Mouse (Mus musculus) ES-E14 (cell line): ENCODE measurements around the gene Hist2h2be. TPM values are rescaled to one million over a fixed set of nuclear protein-coding genes. Genes with fewer than 3 reads are reported as not detected.

Source experiments
- DNase-seq: peaks from one replicate; pipeline ENCODE4 v3.0.0-alpha.2; 2013; ENCODE audit warnings: low read depth, low spot score
- H3K27ac ChIP-seq: 2 replicates; pipeline ENCODE4 v1.5.1; 2012; ENCODE audit warnings: low read depth, mild to moderate bottlenecking, low read length, moderate library complexity, mixed read lengths; ENCODE audit not compliant: poor library complexity, insufficient read depth, severe bottlenecking
- H3K36me3 ChIP-seq: 2 replicates; pipeline ENCODE4 v1.6.1; 2012; ENCODE audit warnings: mild to moderate bottlenecking, low read length, moderate library complexity, mixed read lengths; ENCODE audit not compliant: control insufficient read depth, poor library complexity, insufficient read depth, severe bottlenecking
- H3K4me1 ChIP-seq, 2 experiments: fragments of 150-350 bp in 1 of 2; sonication (generic) in 1 of 2; 2 replicates each; pipeline ENCODE4 v1.6.1; 2012; ENCODE audit warnings: low read length in 2 of 2, mild to moderate bottlenecking in 1 of 2, mixed read lengths in 1 of 2; ENCODE audit not compliant: control insufficient read depth in 2 of 2, insufficient read depth in 2 of 2, poor library complexity in 1 of 2
- H3K4me3 ChIP-seq, 2 experiments: fragments of 150-350 bp in 1 of 2; sonication (generic) in 1 of 2; 2 replicates each; pipeline ENCODE4 v1.5.1; 2012; ENCODE audit warnings: low read length in 2 of 2, low read depth in 1 of 2, mild to moderate bottlenecking in 1 of 2, mixed read lengths in 1 of 2; ENCODE audit not compliant: insufficient read depth in 1 of 2, poor library complexity in 1 of 2, severe bottlenecking in 1 of 2
- H3K9ac ChIP-seq: 2 replicates; pipeline ENCODE4 v1.6.1; 2012; ENCODE audit warnings: low read depth, mild to moderate bottlenecking, low read length, mixed read lengths; ENCODE audit not compliant: poor library complexity, insufficient read depth, severe bottlenecking
- H3K9me3 ChIP-seq: fragments of 150-350 bp; sonication (generic); 2 replicates; pipeline ENCODE4 v1.6.1; 2012; ENCODE audit warnings: low read depth, mild to moderate bottlenecking, low read length; ENCODE audit not compliant: control insufficient read depth, insufficient read depth
- CHD2 ChIP-seq: IDR thresholded peaks from 2 replicates; pipeline ENCODE4 v1.6.1; 2014; ENCODE audit warnings: mild to moderate bottlenecking, low read depth, low read length, inconsistent platforms
- HCFC1 ChIP-seq: IDR thresholded peaks from 2 replicates; pipeline ENCODE4 v1.6.1; 2012; ENCODE audit warnings: low read length, inconsistent platforms, borderline replicate concordance; ENCODE audit not compliant: insufficient read depth
- MAFK ChIP-seq: IDR thresholded peaks from 2 replicates; pipeline ENCODE4 v1.6.1; 2014; ENCODE audit warnings: mild to moderate bottlenecking, low read depth, low read length, inconsistent platforms; ENCODE audit not compliant: insufficient read depth
- ZC3H11A ChIP-seq: IDR thresholded peaks from 2 replicates; pipeline ENCODE4 v1.6.1; 2012; ENCODE audit warnings: low read depth, mild to moderate bottlenecking, inconsistent platforms, low read length, borderline replicate concordance
- ZNF384 ChIP-seq: IDR thresholded peaks from 2 replicates; pipeline ENCODE4 v1.6.1; 2012; ENCODE audit warnings: low read depth, low read length, inconsistent platforms
- in situ Hi-C, 2 experiments: fragments of 600-800 bp; cut with MboI; formaldehyde crosslinking; loops; one replicate each; pipeline ENCODE4 v1.15.1; 2025; ENCODE audit warnings: low sequenced_read_pairs in 2 of 2, inconsistent platforms in 1 of 2; ENCODE audit not compliant: unreplicated experiment in 2 of 2
- total RNA-seq: library from RNA; depleted of rRNA; stranded (reverse); fragments of 300-350 nt; gene quantifications from 2 replicates; pipeline ENCODE4 v1.2.3, GENCODE M21; 2012

Gene Hist2h2be
- total RNA-seq, 1 experiment = 0.80 TPM

DNA sequence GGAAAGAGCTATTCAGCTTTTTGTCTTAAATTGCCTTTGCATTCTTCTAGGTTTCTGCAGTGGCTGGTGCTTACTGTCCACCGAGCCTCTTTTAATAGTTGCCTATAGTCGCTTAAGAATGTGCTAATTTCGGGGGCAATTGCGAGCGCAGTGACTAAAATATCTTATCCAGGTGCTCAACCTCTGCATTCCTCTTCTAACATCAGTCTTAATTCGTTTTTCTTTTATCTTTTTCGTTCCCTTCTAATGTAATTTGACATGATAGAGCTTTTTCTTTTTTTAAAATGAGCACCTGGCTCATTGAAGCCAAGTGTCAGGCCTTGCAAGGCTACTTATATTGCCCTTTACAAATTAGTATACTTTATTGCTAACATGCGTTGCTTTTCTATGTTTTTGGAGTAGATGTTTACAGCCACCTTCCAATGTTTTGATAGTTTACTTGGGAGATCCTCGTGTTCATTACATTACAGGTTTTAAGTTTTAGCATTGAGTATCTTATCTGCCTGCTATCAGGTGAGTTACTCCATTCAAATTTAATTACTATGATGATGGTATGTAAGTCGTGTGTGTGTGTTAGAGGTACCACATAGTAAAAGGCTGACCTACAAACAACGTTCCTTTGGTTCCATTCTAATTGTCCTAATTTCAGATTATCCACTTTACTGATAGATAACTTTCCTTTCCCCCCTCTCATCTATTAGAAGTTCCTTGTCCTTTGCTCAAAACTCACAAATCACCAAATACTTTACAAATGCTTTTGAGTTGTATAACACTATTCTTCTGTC, 26.6 kb downstream of the Hist2h2be start:
- Histone ChIP-seq H3K9me3 (no peaks in the 10 kb centered on the region), H3K4me1 (peaks cover 3 to 8% of the 10 kb centered on the region in 2 experiments; a peak in 3 of 4 replicates), H3K36me3 (no peaks in the 10 kb centered on the region), H3K4me3 (peak overlapping the region; percentile 57 to 64), H3K27ac (peak overlapping the region; percentile 86), H3K9ac (peak overlapping the region; percentile 72)
- in situ Hi-C loops = no loop called here
- DNase-seq = no peak
- TF ChIP-seq ZC3H11A (no peak), MAFK (no peak), CHD2 (no peak), HCFC1 (no peak), ZNF384 (no peak)

GRCm38 (mm10) chr3:96248141-96249033, 27.5 kb downstream of the Hist2h2be start:
- Histone ChIP-seq H3K27ac (no peak overlapping the region; the same call in 1 of the 2 replicates), H3K9ac (peak overlapping the region; percentile 13; the same call in 1 of the 2 replicates), H3K36me3 (no peaks in the 10 kb centered on the region), H3K4me3 (peak overlapping the region; percentile 57 to 64), H3K9me3 (no peaks in the 10 kb centered on the region), H3K4me1 (peaks cover 3 to 8% of the 10 kb centered on the region in 2 experiments; a peak in 3 of 4 replicates)
- in situ Hi-C loops = no loop called here
- TF ChIP-seq CHD2 = peak; percentile 45; the same call in 1 of the 2 replicates
- TF ChIP-seq ZNF384 = no peak
- no peak for DNase-seq

GRCm38 (mm10) chr3:96249034-96249345, 28.1 kb downstream of the Hist2h2be start:
- no peak overlapping the region for H3K27ac ChIP-seq
- H3K9ac ChIP-seq = peak overlapping the region; percentile 13; the same call in 1 of the 2 replicates
- TF ChIP-seq CHD2 (no peak), ZC3H11A (no peak), MAFK (no peak), ZNF384 (no peak), HCFC1 (no peak)

GRCm38 (mm10) chr3:96250890-96251289, 30.0 kb downstream of the Hist2h2be start:
- DNase-seq = no peak
- H3K27ac ChIP-seq = no peak overlapping the region
- H3K9me3 ChIP-seq = no peaks in the 10 kb centered on the region
- H3K4me3 ChIP-seq = no peak overlapping the region
- H3K4me1 ChIP-seq = peaks cover 2 to 3% of the 10 kb centered on the region in 2 experiments; a peak in 1 of 4 replicates
- H3K36me3 ChIP-seq = no peaks in the 10 kb centered on the region
- no peak overlapping the region for H3K9ac ChIP-seq
- in situ Hi-C loops = no loop called here
- TF ChIP-seq MAFK (no peak), HCFC1 (no peak), ZNF384 (no peak), CHD2 (no peak), ZC3H11A (no peak)

More at GRCm38 (mm10) chr3:96249034-96249345, 28.1 kb downstream of the Hist2h2be start:
- peaks cover 2 to 4% of the 10 kb centered on the region in 2 experiments; a peak in 2 of 4 replicates for H3K4me1 ChIP-seq
- DNase-seq = no peak
- no peaks in the 10 kb centered on the region for H3K36me3 ChIP-seq
- H3K9me3 ChIP-seq = no peaks in the 10 kb centered on the region
- in situ Hi-C loops = no loop called here
- H3K4me3 ChIP-seq = peak overlapping the region; percentile 29 to 57; a peak in 2 of 4 replicates
